Mouse (Mus musculus) kidney, adult 2 months (tissue): ENCODE results near the gene Ntn4.

Source experiments
- CTCF ChIP-seq: fragments of 200-500 bp; conservative IDR thresholded peaks from 2 replicates; pipeline ENCODE4 v1.5.1; 2011; ENCODE audit warnings: low read depth, mild to moderate bottlenecking, control low read depth, low read length, moderate library complexity, mixed read lengths; ENCODE audit not compliant: insufficient read depth, insufficient read length
- POLR2A ChIP-seq: fragments of 200-500 bp; IDR thresholded peaks from one replicate; pipeline ENCODE4 v1.6.1; 2011; ENCODE audit warnings: low read depth, low read length, control low read depth

DNA sequence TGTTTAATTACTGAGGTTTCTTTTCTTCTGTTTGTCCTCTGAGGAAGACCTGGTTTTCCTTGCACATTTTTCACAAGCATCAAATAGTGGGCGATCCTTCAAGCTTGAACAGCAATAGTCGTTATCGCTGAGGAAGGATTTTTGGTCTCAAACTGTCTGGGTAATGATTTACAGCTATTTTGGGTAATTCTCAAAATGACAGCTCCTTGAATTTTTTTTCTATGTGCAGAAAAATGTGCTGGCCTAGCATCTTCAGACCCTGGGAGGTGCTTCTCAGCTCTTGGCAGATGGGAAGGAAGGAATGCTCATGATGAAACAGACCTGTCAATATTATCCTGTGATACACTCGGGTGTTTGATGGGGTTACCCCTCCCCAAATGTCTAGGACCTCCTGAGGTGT lies 63.5 kb downstream of the Ntn4 start:
- TF ChIP-seq CTCF, result no peak
- TF ChIP-seq POLR2A, result no peak
